Mouse (Mus musculus) kidney, embryonic 16.5 days (tissue): Measurements from ENCODE around the gene Ipo11. TPM values are rescaled to one million over a fixed set of nuclear protein-coding genes. Genes with fewer than 3 reads are reported as not detected.
"Not testable (repeated sequence)": the region's sequence is repeated elsewhere in the genome, so short reads cannot be mapped to it uniquely, and the experiment has no call there.

Experiments used
- ATAC-seq: fragments of 200-750 bp; cut with Nextera tagmentation; 2 replicates; pipeline ENCODE4 v1.8.0; 2017; ENCODE audit warnings: moderate TSS enrichment; ENCODE audit not compliant: low FRiP score, low TSS enrichment
- H3K27ac ChIP-seq: fragments of 300-500 bp; sonication (generic); 2 replicates; pipeline ENCODE4 v1.5.1; 2014; ENCODE audit warnings: low read length
- H3K27me3 ChIP-seq: fragments of 300-500 bp; sonication (generic); 2 replicates; pipeline ENCODE4 v1.6.1; 2014; ENCODE audit warnings: low read length, control low read depth, mixed read lengths; ENCODE audit not compliant: insufficient read depth
- H3K36me3 ChIP-seq: fragments of 300-500 bp; sonication (generic); 2 replicates; pipeline ENCODE4 v1.6.1; 2014; ENCODE audit warnings: low read length, control low read depth, mixed read lengths; ENCODE audit not compliant: insufficient read depth
- H3K4me1 ChIP-seq: fragments of 300-500 bp; sonication (generic); 2 replicates; pipeline ENCODE4 v1.6.1; 2014; ENCODE audit warnings: low read length, control low read depth, mixed read lengths; ENCODE audit not compliant: insufficient read depth
- H3K4me2 ChIP-seq: fragments of 300-500 bp; sonication (generic); replicated peaks from 2 replicates; pipeline ENCODE4 v1.6.1; 2014; ENCODE audit warnings: low read depth, low read length
- H3K4me3 ChIP-seq: fragments of 300-500 bp; sonication (generic); 2 replicates; pipeline ENCODE4 v1.5.1; 2014; ENCODE audit warnings: mild to moderate bottlenecking, low read length
- H3K9ac ChIP-seq: fragments of 300-500 bp; sonication (generic); replicated peaks from 2 replicates; pipeline ENCODE4 v1.6.1; 2014; ENCODE audit warnings: low read length
- H3K9me3 ChIP-seq: fragments of 300-500 bp; sonication (generic); 2 replicates; pipeline ENCODE4 v1.6.1; 2016; ENCODE audit warnings: low read length, control low read depth
- WGBS: fragments of 180-500 bp; shearing (Covaris S2); extraction: QIAGEN DNeasy Blood & Tissue Kit; methylation state at CpG from one replicate; pipeline ENCODE4 v1.1.7; 2014; 5-methylcytosine and 5-hydroxymethylcytosine counted together
- polyA plus RNA-seq: library from polyadenylated mRNA; unstranded; fragments of >200 nt; fragmentation: Nextera tagmentation; extraction: Ambion mirVana; gene quantifications from 2 replicates; pipeline ENCODE4 v1.2.1, GENCODE M21; 2015

Gene Ipo11
- polyA plus RNA-seq, 1 experiment from 2014 or later: 78.2 TPM

- H3K36me3 ChIP-seq: no peaks in the 10 kb centered on the region
- peaks cover 1% of the 10 kb centered on the region for H3K4me1 ChIP-seq
- H3K9ac ChIP-seq: no peak overlapping the region
- H3K27me3 ChIP-seq: no peaks in the 10 kb centered on the region
- no peak overlapping the region for H3K4me3 ChIP-seq
- no peak overlapping the region for H3K27ac ChIP-seq
- no peak overlapping the region for H3K4me2 ChIP-seq
- no peak for ATAC-seq
- 0 out of 2 replicates have a peak, but pooled peaks cover 4% of the 10 kb centered on the region for H3K9me3 ChIP-seq
- whole genome bisulfite sequencing: 82% methylated on average over 1 of the region's 1 CpGs
Observed at GRCm38 (mm10) chr13:106942721-106943120, 6.0 kb upstream of the Ipo11 start.

GRCm38 (mm10) chr13:106941211-106941976 lies 4.6 kb upstream of the Ipo11 start:
- H3K4me1 ChIP-seq: no peaks in the 10 kb centered on the region
- H3K4me3 ChIP-seq: no peak overlapping the region
- H3K4me2 ChIP-seq: no peak overlapping the region
- H3K9ac ChIP-seq: no peak overlapping the region
- H3K9me3 ChIP-seq: 0 out of 2 replicates have a peak, but pooled peaks cover 4% of the 10 kb centered on the region
- H3K36me3 ChIP-seq: no peaks in the 10 kb centered on the region
- no peak overlapping the region for H3K27ac ChIP-seq
- ATAC-seq: no peak
- no peaks in the 10 kb centered on the region for H3K27me3 ChIP-seq
- WGBS: 32% methylated on average over 7 of the region's 7 CpGs

- 26% methylated on average over 7 of the region's 7 CpGs for WGBS
- Histone ChIP-seq H3K27ac (no peak overlapping the region), H3K9ac (peak overlapping the region; percentile 95; the same call in 1 of the 2 replicates)
Observed at GRCm38 (mm10) chr13:106937138-106937472, 347 bp upstream of the Ipo11 start.

GRCm38 (mm10) chr13:106935871-106936255 lies 895 bp downstream of the Ipo11 start:
- Histone ChIP-seq H3K27me3 (no peaks in the 10 kb centered on the region), H3K9me3 (no peaks in the 10 kb centered on the region), H3K4me2 (peak overlapping the region; percentile 60), H3K4me3 (peak overlapping the region; percentile 99), H3K4me1 (peaks cover 5% of the 10 kb centered on the region), H3K9ac (peak overlapping the region; percentile 95), H3K27ac (peak overlapping the region; percentile 85; the same call in 1 of the 2 replicates), H3K36me3 (no peaks in the 10 kb centered on the region)
- 9% methylated on average over 9 of the region's 9 CpGs for WGBS
- no peak for ATAC-seq

More at GRCm38 (mm10) chr13:106937138-106937472, 347 bp upstream of the Ipo11 start:
- Histone ChIP-seq H3K27me3 (no peaks in the 10 kb centered on the region), H3K4me1 (peaks cover 5% of the 10 kb centered on the region), H3K4me2 (peak overlapping the region; percentile 60), H3K9me3 (0 out of 2 replicates have a peak, but pooled peaks cover 4% of the 10 kb centered on the region), H3K36me3 (no peaks in the 10 kb centered on the region), H3K4me3 (peak overlapping the region; percentile 99)
- ATAC-seq: no peak

GRCm38 (mm10) chr13:106929201-106929600 lies 7.6 kb downstream of the Ipo11 start:
- WGBS: 88% methylated on average over 2 of the region's 2 CpGs
- Histone ChIP-seq H3K27ac (no peak overlapping the region), H3K4me1 (no peaks in the 10 kb centered on the region), H3K4me3 (no peak overlapping the region), H3K9me3 (peaks cover 7% of the 10 kb centered on the region), H3K27me3 (no peaks in the 10 kb centered on the region), H3K4me2 (no peak overlapping the region), H3K36me3 (peaks cover 15% of the 10 kb centered on the region), H3K9ac (no peak overlapping the region)
- no peak for ATAC-seq

GRCm38 (mm10) chr13:106928296-106928695 lies 8.5 kb downstream of the Ipo11 start:
- Histone ChIP-seq H3K36me3 (peaks cover 21% of the 10 kb centered on the region), H3K4me1 (no peaks in the 10 kb centered on the region), H3K27ac (no peak overlapping the region), H3K27me3 (no peaks in the 10 kb centered on the region), H3K4me3 (no peak overlapping the region), H3K9me3 (peaks cover 7% of the 10 kb centered on the region), H3K4me2 (no peak overlapping the region), H3K9ac (no peak overlapping the region)
- no peak for ATAC-seq
- WGBS: 97% methylated on average over 4 of the region's 4 CpGs

- H3K9ac ChIP-seq, H3K27ac ChIP-seq, ATAC-seq, H3K4me2 ChIP-seq, H3K9me3 ChIP-seq, H3K27me3 ChIP-seq, H3K4me1 ChIP-seq, H3K4me3 ChIP-seq: not testable (repeated sequence)
- WGBS: 90% methylated on average over 3 of the region's 3 CpGs
- H3K36me3 ChIP-seq: peaks cover 30% of the 10 kb centered on the region
Observed at GRCm38 (mm10) chr13:106925921-106926320, 10.8 kb downstream of the Ipo11 start.

GRCm38 (mm10) chr13:106918322-106919050 lies 18.3 kb downstream of the Ipo11 start:
- Histone ChIP-seq H3K9me3 (no peaks in the 10 kb centered on the region), H3K4me2 (no peak overlapping the region), H3K9ac (no peak overlapping the region), H3K4me3 (no peak overlapping the region), H3K36me3 (peaks cover 21% of the 10 kb centered on the region; the same call in 1 of the 2 replicates), H3K27me3 (no peaks in the 10 kb centered on the region), H3K27ac (no peak overlapping the region), H3K4me1 (no peaks in the 10 kb centered on the region)
- WGBS: 80% methylated on average over 7 of the region's 7 CpGs
- ATAC-seq: no peak

GRCm38 (mm10) chr13:106913125-106913736 lies 23.5 kb downstream of the Ipo11 start:
- ATAC-seq: no peak
- Histone ChIP-seq H3K4me3 (no peak overlapping the region), H3K4me1 (no peaks in the 10 kb centered on the region), H3K4me2 (no peak overlapping the region), H3K27me3 (no peaks in the 10 kb centered on the region), H3K36me3 (peaks cover 19% of the 10 kb centered on the region), H3K27ac (no peak overlapping the region), H3K9me3 (no peaks in the 10 kb centered on the region), H3K9ac (no peak overlapping the region)
- 60% methylated on average over 3 of the region's 3 CpGs for WGBS
